8 mouse cellular contexts compared by ENCODE assay signal in genomic region chr12:76255499-76255875, GRCm38 (mm10). TPM values are rescaled to one million over a fixed set of nuclear protein-coding genes. Genes with fewer than 3 reads are reported as not detected.
DNase-seq lines count a peak whose midpoint lies in the region; ATAC-seq and TF ChIP-seq lines count a peak whose summit lies in the region.

No protein-coding gene starts in this region.

- TF ChIP-seq CTCF in intestine, postnatal 0 days (IDR thresholded peaks at IDR 0.05; ENCODE audit: low read depth): no peak

- peak; percentile 4 for DNase-seq in ovary, postnatal 10 days (ENCODE audit: low spot score)
- no peak for DNase-seq in ovary, postnatal 14 days (ENCODE audit: low spot score)
- DNase-seq in yolk sac, embryonic 10.5 days (ENCODE audit: low spot score): no peak
- no peak for DNase-seq in embryo, embryonic 11 days
- DNase-seq in gastrocnemius, postnatal 14 days: no peak

- no peaks in the 10 kb centered on the region for H3K36me3 ChIP-seq in intestine, postnatal 0 days (ENCODE audit: control insufficient read depth, insufficient read depth)

- WGBS in intestine, postnatal 0 days: 0% methylated on average over 11 of the region's 11 CpGs

- intact Hi-C loops in gastrocnemius, postnatal 14 days (cut with DNase I; ENCODE audit: low total_unique reads): no loop called here

- H3K9me3 ChIP-seq in intestine, postnatal 0 days (ENCODE audit: control insufficient read depth): no peaks in the 10 kb centered on the region

- peak overlapping the region; percentile 96 for H3K4me2 ChIP-seq in intestine, postnatal 0 days (replicated peaks; ENCODE audit: low read depth)

- H3K27me3 ChIP-seq in intestine, postnatal 0 days (replicated peaks; ENCODE audit: control insufficient read depth, insufficient read depth, low read length): no peaks in the 10 kb centered on the region

- peak overlapping the region; percentile 29; the same call in 1 of the 2 replicates for H3K27ac ChIP-seq in intestine, postnatal 0 days (ENCODE audit: low read depth, low read length)

- H3K4me1 ChIP-seq in intestine, postnatal 0 days (replicated peaks; ENCODE audit: control insufficient read depth, insufficient read depth, low read length): no peaks in the 10 kb centered on the region; the same call in 1 of the 2 replicates

- ATAC-seq in erythroblast, adult 5-6 weeks (replicated peaks; ENCODE audit: low FRiP score, poor library complexity, severe bottlenecking): peak; percentile 29
- ATAC-seq in intestine, postnatal 0 days: peak; percentile 26
- peak; percentile 25 for ATAC-seq in megakaryocyte, adult 5-6 weeks (ENCODE audit: poor library complexity, severe bottlenecking)

- peak overlapping the region; percentile 59 for H3K9ac ChIP-seq in intestine, postnatal 0 days (ENCODE audit: low read depth, low read length)

- peak overlapping the region; percentile 67 for H3K4me3 ChIP-seq in intestine, postnatal 0 days (ENCODE audit: low read depth, low read length)

RNA-seq across cellular contexts. Expression of gene Mthfd1, which starts 0.4 kb away (rescaled TPM):
- 16.9 and 46.1 TPM in 2 replicates for total RNA-seq in erythroblast, adult 5-6 weeks (2015; ENCODE audit: low replicate concordance)
- total RNA-seq in erythroblast, adult 5-6 weeks (2017; ENCODE audit: low replicate concordance): 37.9 and 42.3 TPM in 2 replicates
- polyA plus RNA-seq in intestine, postnatal 0 days (2015; fragmentation: Nextera tagmentation; extraction: Ambion mirVana): 18.4 and 18.5 TPM in 2 replicates
- 18.4 and 22.9 TPM in 2 replicates for total RNA-seq in megakaryocyte, adult 5-6 weeks (2015)
- total RNA-seq in megakaryocyte, adult 5-6 weeks (2017): 32.6 and 33.4 TPM in 2 replicates
- total RNA-seq in gastrocnemius, postnatal 14 days (2021): 10 to 100 TPM; 31.4 to 40.6 TPM

RNA-seq across cellular contexts. Expression of gene Tex21, which starts 8.9 kb away (rescaled TPM):
- not detected in 2 replicates for total RNA-seq in erythroblast, adult 5-6 weeks (2015; ENCODE audit: low replicate concordance)
- 2.0 TPM in 1 of 2 replicates, not detected in the other for total RNA-seq in erythroblast, adult 5-6 weeks (2017; ENCODE audit: low replicate concordance)
- polyA plus RNA-seq in intestine, postnatal 0 days (2015; fragmentation: Nextera tagmentation; extraction: Ambion mirVana): not detected in 2 replicates
- total RNA-seq in megakaryocyte, adult 5-6 weeks (2015): not detected in 2 replicates
- not detected in 2 replicates for total RNA-seq in megakaryocyte, adult 5-6 weeks (2017)
- total RNA-seq in gastrocnemius, postnatal 14 days (2021): not detected
